In the genomic region with DNA sequence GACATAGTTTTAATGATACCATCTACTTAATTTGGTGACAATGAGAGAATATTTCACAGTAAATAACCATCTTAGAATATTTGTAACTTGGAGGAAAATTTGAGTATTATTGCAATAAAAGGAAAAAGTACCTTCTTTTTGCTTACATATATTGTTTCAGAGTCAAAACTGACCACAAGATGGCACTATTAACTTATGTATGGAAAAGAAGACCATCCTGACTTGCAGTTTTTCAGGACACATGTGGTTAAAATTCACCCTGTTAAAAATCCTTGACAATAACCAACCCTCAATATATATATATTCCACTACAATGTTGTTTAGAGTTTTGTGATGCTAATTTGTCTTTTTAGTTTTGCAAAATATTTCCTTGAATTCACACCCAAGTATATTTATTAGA, we compare ENCODE assay signal across 10 mouse cellular contexts. TPM values are rescaled to one million over a fixed set of nuclear protein-coding genes. Genes with fewer than 3 reads are reported as not detected.
DNase-seq lines count a peak whose midpoint lies in the region; ATAC-seq and TF ChIP-seq lines count a peak whose summit lies in the region.
"Had no signal": no experiment of that assay in that cellular context is flagged by ENCODE, and none has a peak within 500 bp of the region (broad histone marks: within the 10 kb centered on the region; RNA-seq: fewer than 3 reads in every experiment).

No protein-coding gene starts in this region.

- no peak for DNase-seq in heart, adult 2 months
- DNase-seq in heart, adult 11 months, result no peak
- DNase-seq in neural tube, embryonic 10.5 days (ENCODE audit: extremely low spot score, low spot score), result no peak
- peak; percentile 77 for DNase-seq in forelimb bud, embryonic 11.5 days (ENCODE audit: low read depth, low spot score)
- DNase-seq in adrenal gland, adult 2 months, result no peak
- no peak for DNase-seq in frontal cortex, postnatal 36 days (ENCODE audit: low spot score in 2 of 2)
- DNase-seq: liver, embryonic 13.5 days had no signal

- H3K27ac ChIP-seq in heart, adult 2 months, result no peak overlapping the region
- no peak overlapping the region for H3K27ac ChIP-seq in neural tube, embryonic 14.5 days (ENCODE audit: low read depth, low read length)
- H3K27ac ChIP-seq: heart, embryonic 13.5 days; liver, embryonic 13.5 days had no signal

- no peaks in the 10 kb centered on the region for H3K27me3 ChIP-seq in heart, adult 2 months (ENCODE audit: control insufficient read depth, insufficient read depth, low read length)
- H3K27me3 ChIP-seq in neural tube, embryonic 14.5 days (ENCODE audit: control insufficient read depth, insufficient read depth, low read length), result no peaks in the 10 kb centered on the region
- H3K27me3 ChIP-seq: heart, embryonic 13.5 days; liver, embryonic 13.5 days had no signal

- H3K4me2 ChIP-seq in neural tube, embryonic 14.5 days (ENCODE audit: low read depth, low read length), result no peak overlapping the region
- H3K4me2 ChIP-seq: heart, embryonic 13.5 days; liver, embryonic 13.5 days had no signal

- TF ChIP-seq POLR2A in heart, adult 2 months (IDR thresholded peaks at IDR 0.05; ENCODE audit: insufficient read depth, low read depth, low read length), result no peak

- no peak overlapping the region for H3K4me3 ChIP-seq in heart, adult 2 months
- H3K4me3 ChIP-seq in neural tube, embryonic 14.5 days (ENCODE audit: low read depth, low read length), result no peak overlapping the region
- H3K4me3 ChIP-seq: heart, embryonic 13.5 days; liver, embryonic 13.5 days had no signal

- no peaks in the 10 kb centered on the region for H3K79me2 ChIP-seq in heart, adult 2 months (replicated peaks; ENCODE audit: control insufficient read depth, insufficient read depth, low read length)

- no peak for TF ChIP-seq EP300 in heart, adult 2 months (IDR thresholded peaks at IDR 0.05; ENCODE audit: insufficient read depth, low read depth, low read length)

- no peaks in the 10 kb centered on the region for H3K4me1 ChIP-seq in heart, adult 2 months (ENCODE audit: control insufficient read depth, insufficient read depth, low read length)
- no peaks in the 10 kb centered on the region for H3K4me1 ChIP-seq in neural tube, embryonic 14.5 days (ENCODE audit: control insufficient read depth, insufficient read depth, low read length)
- H3K4me1 ChIP-seq: heart, embryonic 13.5 days; liver, embryonic 13.5 days had no signal

- H3K36me3 ChIP-seq in heart, adult 2 months (ENCODE audit: control insufficient read depth, insufficient read depth, low read length), result no peaks in the 10 kb centered on the region
- H3K36me3 ChIP-seq in neural tube, embryonic 14.5 days (ENCODE audit: control insufficient read depth, insufficient read depth, low read length), result no peaks in the 10 kb centered on the region
- H3K36me3 ChIP-seq: heart, embryonic 13.5 days; liver, embryonic 13.5 days had no signal

- peak; percentile 60; the same call in 1 of the 2 replicates for ATAC-seq in neural tube, embryonic 14.5 days (ENCODE audit: low read depth)
- ATAC-seq in erythroid progenitor cell, adult 5-6 weeks (replicated peaks; ENCODE audit: low FRiP score, poor library complexity, severe bottlenecking), result no peak

- peak; percentile 74 for TF ChIP-seq CTCF in heart, adult 2 months (IDR thresholded peaks at IDR 0.05)

- no peak overlapping the region for H3K9ac ChIP-seq in heart, adult 2 months (ENCODE audit: low read depth, low read length)
- no peak overlapping the region for H3K9ac ChIP-seq in neural tube, embryonic 14.5 days (replicated peaks; ENCODE audit: low read depth, low read length)
- H3K9ac ChIP-seq: heart, embryonic 13.5 days; liver, embryonic 13.5 days had no signal

- intact Hi-C loops in heart, adult 2 months (cut with DNase I), result loop anchor here (5.0 kb wide), 2 partner anchors 194 to 974 kb away; no protein-coding TSS in a partner anchor

- no peaks in the 10 kb centered on the region for H3K9me3 ChIP-seq in neural tube, embryonic 14.5 days (ENCODE audit: control insufficient read depth, low read length)
- H3K9me3 ChIP-seq: heart, embryonic 13.5 days; liver, embryonic 13.5 days had no signal

RNA-seq across cellular contexts. Expression of a gene that starts 16.5 kb away (rescaled TPM):
- total RNA-seq in heart, adult 2 months (2021), result 10 to 100 TPM; 22.7 to 24.8 TPM
- 14.7 and 18.0 TPM in 2 replicates for polyA plus RNA-seq in heart, adult 2 months (2012; rRNA removed)
- 25.8 and 27.4 TPM in 2 replicates for polyA plus RNA-seq in neural tube, embryonic 14.5 days (2014; fragmentation: Nextera tagmentation; extraction: Ambion mirVana)
- 10 to 100 TPM; 25.0 to 27.9 TPM for total RNA-seq in adrenal gland, adult 2 months (2021)
- 69.9 and 76.7 TPM in 2 replicates for polyA plus RNA-seq in adrenal gland, adult 2 months (2012; rRNA removed)
- 7.5 and 8.6 TPM in 2 replicates for total RNA-seq in erythroid progenitor cell, adult 5-6 weeks (2015; ENCODE audit: low replicate concordance)
- total RNA-seq in erythroid progenitor cell, adult 5-6 weeks (2017; ENCODE audit: low replicate concordance), result 8.9 and 14.0 TPM in 2 replicates

RNA-seq across cellular contexts. Expression of a gene that starts 17.1 kb away (rescaled TPM):
- under 1 TPM in 1 of 2 experiments, not detected in 1; 0.16 TPM for total RNA-seq in heart, adult 2 months (2021)
- not detected in 2 replicates for polyA plus RNA-seq in heart, adult 2 months (2012; rRNA removed)
- 1.2 and 1.4 TPM in 2 replicates for polyA plus RNA-seq in neural tube, embryonic 14.5 days (2014; fragmentation: Nextera tagmentation; extraction: Ambion mirVana)
- total RNA-seq in adrenal gland, adult 2 months (2021), result under 1 TPM in 1 of 2 experiments, not detected in 1; 0.38 TPM
- polyA plus RNA-seq in adrenal gland, adult 2 months (2012; rRNA removed), result 0.16 and 0.27 TPM in 2 replicates
- 0.84 TPM in 1 of 2 replicates, not detected in the other for total RNA-seq in erythroid progenitor cell, adult 5-6 weeks (2015; ENCODE audit: low replicate concordance)
- not detected in 2 replicates for total RNA-seq in erythroid progenitor cell, adult 5-6 weeks (2017; ENCODE audit: low replicate concordance)
